Mouse (Mus musculus) hindlimb bud, embryonic 11.5 days (tissue): ENCODE results near the gene Mtcl1.
A peak's percentile ranks its signal among the peaks of the same experiment; 100 is the strongest.

Experiments used
- DNase-seq: peaks from one replicate; pipeline ENCODE4 v3.0.0-alpha.2; 2012; ENCODE audit warnings: low read depth, low spot score; ENCODE audit errors: extremely low spot score

The Mtcl1 gene

DNA sequence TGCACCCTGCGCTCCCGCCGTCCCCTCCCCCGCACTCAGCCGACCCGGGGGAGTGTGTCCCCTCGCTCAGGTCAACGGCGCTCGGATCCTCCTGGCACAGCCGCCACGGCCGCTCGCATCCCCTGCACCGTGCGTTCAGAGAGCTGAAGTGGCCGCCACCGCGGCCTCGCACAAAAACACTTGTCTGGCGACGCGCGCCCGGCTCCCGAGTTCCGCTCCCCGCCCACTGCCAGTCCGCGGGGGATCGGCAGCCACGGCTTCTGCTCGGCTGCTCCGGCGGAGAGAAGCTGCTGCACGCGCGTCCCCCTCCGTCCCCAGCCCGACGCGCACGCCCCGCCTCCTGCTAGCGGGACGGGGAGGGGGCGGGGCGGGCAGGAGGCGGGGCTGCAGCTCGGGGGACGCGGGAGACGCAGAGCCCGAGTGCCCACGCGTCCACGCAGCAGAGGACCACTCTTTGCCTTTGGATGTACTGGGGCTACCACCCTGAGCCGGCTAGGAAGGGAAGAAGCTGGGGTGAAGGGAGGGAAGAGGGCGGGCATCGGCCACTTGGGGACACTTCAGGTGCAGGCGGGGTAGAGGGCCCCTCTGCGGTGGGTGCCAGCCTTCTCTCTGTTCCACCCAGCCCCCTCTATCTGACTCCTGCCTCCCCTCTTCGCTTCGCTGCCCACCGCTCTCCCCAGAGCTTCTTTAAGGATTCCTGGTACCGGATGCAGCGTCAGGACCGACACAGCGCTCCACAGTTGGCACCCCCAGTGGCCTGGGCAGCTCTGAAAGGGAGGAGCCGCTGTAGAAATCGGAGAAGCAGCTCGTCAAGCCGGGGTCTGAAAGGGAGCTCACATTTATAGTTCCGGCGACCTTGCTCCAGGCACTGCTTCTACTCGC is at the start of gene Mtcl1:
Gene Mtcl1 (minus strand): TSS at position 291 of the 882 bp plus-strand sequence.
- DNase-seq = no peak

DNA sequence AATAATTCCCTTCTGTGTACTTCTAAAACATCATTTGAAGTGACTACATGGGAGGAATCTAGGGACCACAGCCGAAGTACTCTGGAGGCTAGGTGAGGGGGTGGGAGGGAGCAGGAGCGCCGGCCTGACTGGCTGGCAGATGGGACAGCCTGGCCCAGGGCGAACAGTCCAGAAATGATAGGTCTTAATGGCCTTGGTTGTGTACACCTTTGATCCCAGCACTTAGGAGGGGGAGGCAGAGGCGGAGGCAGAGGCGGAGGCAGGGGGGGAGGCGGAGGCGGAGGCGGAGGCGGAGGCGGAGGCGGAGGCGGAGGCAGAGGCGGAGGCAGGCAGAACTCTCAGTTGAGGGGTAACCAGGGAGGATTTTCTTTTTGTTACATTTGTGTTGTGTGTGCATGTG is 49.0 kb upstream of the Mtcl1 start:
- DNase-seq = no peak

DNA sequence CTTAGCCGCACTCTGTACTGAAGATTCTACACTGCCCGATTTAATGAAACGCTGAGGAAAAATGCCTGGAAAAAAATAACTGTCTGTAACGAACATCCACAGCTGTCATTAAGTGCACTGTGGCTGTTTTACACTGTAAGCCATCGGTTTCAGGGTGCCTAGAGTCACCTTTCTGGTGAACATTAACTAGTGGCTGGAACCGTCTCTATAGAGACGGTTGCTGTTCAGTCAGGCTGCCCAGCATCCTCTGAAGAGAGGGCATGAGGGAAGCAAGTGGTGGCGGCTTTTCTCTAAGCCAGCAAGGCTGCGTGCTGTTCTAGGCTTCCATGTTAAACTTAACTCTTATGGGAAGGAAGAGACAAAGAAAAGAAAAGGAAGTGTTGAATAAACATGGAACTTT is 47.0 kb upstream of the Mtcl1 start:
- DNase-seq = no peak

DNA sequence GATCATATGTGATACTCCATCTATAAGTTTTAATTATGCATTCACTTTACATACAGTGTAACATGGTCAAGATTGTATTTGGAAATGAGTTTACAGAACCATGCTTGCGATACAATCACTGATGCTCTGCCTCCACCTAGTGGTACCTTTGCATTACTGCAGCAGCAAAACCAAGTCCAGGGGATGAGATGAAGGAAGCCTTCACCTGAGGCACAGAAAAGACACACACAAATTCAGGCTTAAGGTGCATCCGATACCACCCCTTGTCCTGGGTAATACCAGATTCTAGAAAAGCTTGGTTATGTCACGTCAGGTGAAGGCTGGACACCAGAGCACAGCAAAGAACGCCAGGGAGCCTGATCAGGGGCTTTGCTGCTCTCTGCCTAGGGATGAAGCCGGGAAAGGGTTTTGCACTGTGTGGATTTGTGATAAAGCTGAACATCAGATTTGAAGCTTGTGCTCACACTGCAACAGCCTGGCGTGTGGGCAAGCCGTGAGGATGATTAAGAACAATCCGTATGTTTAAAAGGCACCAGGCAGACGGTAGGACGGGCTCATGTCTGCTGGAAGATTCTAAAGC is 40.6 kb upstream of the Mtcl1 start:
- peak; percentile 70 for DNase-seq

DNA sequence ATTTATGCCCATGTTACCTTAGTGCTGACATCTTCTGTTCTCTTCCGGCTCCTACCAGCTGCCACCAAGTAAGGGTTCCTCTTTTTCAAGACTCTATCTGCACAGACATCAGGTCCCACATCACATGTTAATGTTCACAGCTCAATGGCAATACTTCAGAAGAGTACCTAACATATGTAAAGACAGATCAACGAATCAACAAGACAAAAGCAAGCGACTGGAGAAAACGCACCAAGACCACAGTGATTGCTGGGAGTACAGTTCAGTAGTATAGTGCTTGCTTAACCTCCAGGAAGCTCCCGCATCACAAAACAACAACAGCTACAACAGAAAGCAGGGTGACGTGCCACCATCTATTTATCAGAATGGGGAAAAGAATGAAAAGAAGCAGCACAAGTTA is 37.0 kb upstream of the Mtcl1 start:
- no peak for DNase-seq

DNA sequence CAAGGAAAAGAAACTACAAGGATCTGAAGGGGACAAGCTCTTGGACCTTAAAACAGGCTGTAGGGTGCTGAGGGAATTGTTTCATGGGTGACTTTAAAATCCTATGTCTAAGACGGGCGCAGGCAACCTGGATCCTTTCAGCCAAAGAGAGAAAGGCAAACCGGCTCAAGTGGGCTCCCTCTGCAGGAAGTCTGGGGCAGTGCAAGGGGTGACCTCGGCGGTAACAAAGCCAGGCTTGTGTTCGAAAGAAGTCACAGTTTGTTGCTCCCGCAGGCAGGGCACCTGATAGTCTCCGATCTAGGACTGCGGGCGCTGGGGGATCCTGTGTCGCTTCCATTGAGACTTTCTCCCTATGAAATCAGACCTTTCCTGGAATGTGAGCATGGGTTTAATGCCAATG is 36.2 kb upstream of the Mtcl1 start:
- DNase-seq = no peak

DNA sequence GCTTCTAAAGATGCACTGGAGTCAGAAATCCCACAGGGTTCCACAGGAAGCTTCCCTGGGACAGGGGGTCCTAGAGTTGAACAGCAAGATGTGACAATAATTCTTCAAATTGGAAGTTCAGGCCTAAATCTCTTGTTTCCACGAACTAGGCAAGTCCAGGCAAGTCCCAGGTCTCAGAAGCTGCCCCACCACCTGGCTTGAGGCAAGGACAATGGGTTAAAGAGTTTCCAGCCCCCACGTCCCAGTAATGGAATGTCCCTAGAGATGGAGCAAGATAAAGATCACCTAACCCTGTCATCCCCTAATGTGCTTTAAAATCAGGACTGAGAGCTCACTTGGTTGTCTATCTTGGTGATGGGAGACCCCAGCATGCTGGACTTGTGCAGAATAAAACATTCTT is 35.4 kb upstream of the Mtcl1 start:
- DNase-seq = no peak

DNA sequence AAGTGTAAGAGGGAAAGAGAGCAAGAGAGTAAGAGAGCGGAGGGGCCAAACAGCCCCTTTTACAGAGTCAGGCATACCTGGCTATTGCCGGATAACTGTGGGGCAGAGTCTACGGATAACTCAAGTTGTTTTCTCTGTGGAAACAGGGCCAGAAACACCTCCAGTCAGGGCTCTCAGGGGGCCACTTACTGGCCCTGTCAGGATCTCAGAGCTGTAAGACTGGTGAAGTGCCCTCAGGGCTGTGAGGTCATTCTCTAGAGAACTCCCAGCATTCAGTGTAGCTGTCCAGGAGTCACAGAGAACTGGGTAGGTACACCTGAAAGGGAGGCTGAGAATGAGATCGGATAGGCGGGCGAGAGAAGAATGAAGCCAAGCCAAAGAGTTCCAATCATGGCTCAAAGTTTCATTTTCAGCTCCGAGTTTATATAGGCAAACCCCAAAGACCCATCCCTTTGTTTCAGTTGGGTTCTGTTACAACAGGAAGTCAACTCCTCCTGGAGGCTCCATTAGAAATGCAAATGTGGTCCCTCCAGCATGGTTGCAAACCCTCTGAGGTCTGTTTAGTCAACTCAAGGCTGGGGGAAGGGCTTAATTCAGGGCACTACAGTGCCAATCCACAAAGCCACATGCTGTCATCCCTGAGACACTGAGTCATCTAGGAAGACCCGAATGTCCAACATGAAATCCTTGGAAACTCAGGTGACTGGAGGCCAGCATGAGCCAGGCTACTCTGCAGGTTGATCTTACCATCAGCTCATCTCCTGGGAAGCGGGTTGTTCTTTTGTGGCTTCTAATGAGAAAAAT is 34.3 kb upstream of the Mtcl1 start:
- no peak for DNase-seq

DNA sequence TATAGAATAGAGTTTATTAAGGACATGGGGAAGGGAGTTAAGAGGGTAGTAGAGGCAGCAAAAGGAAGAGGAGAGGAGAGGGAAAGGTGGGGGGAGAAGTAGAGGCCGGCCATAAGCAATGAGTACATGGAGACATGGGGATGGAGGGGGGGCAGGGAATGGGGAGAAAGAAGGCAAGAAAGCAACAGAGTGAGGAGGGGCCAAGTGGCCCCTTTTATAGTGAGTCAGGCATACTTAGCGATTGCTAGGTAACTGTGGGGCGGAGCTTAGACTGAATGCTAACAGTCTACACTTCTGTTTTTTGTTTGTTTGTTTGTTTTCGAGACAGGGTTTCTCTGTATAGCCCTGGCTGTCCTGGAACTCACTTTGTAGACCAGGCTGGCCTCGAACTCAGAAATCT is 31.7 kb upstream of the Mtcl1 start:
- DNase-seq = no peak

DNA sequence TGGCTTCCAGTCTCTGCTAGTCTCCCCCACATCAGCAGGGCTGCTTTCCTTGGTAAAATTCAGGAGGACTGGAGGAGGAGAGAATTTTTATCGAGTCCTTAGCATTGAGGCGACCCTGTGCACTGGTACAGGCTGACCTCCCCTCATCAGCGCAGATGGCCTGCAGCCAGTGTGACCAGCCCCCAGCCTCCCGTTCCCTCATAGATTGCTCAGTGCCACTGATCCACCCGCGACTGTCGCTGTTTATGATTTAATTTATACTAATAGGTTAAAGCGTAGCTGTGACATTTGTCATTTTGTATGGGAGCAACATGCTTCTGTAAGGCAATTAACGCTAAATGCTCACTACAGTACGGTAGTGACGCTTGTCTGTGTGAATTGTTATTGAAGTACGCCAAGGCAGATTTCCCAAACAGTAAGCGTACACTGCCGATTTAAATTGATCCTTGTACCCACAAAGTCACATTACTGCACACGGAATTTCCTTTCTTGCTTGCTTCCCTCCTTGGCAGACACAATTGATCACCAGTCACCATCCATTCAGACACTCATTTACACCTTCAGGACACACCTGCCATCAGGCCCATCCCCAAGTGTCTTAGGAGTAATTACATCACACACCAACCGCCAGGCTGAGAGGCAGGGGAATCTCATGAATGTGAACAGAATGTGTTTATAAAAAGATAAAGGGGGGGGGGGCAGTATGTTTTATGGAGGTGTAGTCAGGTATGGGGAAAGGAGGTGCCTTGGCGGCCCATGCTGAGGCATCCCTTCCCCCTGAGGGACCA is 31.1 kb upstream of the Mtcl1 start:
- no peak for DNase-seq

DNA sequence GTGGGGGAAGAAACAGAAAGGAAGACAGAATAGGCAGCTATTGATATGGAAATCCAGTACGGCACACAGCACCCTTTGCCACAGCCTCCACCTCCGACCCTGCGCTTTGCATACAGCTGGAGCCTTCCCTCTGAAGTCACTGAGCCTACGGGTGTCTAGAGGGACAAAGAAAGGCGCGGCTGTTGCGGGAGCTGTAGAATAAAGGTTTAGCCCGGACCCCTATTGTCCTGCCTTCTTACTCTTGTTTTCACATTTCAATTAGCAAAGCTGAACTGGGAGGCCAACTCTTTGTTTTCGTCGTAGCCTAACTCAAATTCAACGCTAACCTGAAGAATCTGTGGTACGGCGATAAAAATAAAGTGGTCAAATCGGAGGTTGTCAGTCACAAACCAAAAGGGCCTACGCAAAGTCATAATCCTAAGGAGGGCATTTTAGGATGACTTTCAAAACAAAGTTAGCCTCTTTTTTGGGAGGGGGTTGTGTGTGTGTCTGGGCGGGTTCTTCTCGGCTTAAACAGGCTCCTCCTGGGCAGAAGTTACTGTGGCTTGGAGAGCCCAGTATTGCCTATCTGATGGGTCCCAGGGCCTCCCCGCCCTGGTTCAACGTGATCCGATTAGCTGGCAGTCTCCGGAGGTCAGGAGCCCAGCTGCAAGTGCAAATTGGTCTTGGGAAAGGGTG is 30.4 kb upstream of the Mtcl1 start:
- no peak for DNase-seq

DNA sequence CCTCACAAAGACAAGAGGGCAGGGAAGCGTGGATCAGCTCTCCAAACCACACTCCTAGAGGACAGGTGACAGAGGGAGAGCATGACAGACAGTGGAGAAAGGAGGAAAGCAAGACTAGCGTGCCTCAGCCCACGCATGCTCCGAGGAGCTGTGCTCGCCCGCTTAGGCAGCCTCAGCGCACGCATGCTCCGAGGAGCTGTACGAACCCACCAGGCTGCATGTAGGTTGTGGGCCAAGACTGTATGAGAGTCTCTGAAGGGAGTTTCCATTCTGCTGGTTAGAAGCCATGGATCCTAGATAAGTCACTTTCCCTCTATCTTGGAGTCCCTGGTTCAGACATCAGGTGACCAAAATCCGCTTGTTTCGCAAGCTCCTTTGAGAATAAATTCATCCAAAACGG is 29.8 kb upstream of the Mtcl1 start:
- DNase-seq = no peak

DNA sequence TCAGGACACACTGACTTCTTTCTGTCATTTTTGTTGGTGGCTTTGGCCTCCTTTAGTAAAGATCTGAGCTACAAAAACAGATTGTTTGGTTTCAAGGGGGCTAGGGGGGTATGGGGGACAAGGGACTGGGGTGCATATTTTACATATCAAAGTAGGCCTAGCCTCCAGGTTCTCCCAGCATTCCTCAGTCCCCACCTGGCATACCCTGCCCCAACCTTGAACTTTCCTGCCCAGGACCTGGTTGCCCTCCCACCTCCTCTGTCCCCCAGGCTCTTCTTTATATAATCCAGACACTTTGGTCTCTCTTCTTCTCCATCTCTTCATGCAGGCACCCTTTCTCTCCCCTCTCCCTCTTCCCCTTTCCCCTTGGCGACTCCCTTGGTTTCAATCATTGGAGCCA is 23.7 kb upstream of the Mtcl1 start:
- no peak for DNase-seq

DNA sequence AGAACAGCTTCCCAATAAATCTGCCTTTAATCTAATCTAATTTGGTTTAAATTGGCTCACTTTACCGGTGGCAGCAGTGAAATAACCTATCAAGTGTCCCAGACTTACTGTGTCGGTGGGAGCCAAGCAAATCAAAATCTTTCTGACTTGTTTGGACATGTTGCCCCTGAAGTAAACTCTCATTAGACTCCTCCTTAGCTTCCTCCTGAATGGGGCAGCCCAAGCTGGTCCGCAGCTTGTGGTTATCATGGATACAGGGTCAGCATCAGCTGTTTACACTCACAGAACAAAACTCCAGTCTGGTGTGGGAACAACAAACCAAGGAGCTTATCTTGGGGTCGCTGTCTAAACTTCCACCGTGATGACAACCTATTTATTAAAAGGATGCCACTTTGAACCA is 22.2 kb upstream of the Mtcl1 start:
- DNase-seq = no peak

DNA sequence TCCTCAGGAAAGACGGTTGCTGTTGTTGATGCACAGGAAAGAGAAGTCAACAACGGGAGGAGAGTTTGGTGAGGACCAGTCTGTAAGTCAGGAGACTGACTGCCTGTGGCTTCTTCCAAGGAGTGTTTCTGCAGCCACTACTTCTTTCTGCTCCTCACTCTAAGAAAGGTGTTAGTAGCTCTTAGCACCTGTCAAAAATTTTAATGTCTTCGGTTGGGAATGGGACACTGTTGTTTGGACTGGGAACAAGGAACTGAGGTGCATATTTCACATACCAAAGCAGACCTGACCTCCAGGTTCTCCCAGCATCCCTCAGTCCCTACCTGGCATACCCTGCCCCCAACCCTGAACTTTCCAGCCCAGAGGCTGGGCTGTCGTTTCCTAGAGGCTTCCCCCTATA is 21.7 kb upstream of the Mtcl1 start:
- DNase-seq = no peak

DNA sequence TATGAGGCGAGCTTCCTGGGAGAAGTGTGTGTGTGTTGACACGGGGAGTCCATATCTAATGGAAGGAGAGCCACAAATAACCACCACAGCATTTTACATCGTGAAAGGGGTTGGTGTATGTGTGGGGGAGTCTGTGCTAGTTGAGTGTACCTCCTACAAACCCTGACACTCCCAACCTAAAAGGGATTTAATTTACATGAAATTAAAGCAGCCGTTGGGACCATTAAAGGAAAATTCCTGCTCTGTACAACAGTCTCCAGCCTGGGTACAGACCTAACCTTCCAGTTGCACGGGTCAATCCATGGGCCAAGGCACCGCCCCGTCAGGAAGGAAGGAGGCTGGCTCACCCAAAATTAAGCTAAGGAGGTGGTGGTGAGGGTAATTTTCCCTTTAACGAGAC is 20.5 kb upstream of the Mtcl1 start:
- DNase-seq = no peak

DNA sequence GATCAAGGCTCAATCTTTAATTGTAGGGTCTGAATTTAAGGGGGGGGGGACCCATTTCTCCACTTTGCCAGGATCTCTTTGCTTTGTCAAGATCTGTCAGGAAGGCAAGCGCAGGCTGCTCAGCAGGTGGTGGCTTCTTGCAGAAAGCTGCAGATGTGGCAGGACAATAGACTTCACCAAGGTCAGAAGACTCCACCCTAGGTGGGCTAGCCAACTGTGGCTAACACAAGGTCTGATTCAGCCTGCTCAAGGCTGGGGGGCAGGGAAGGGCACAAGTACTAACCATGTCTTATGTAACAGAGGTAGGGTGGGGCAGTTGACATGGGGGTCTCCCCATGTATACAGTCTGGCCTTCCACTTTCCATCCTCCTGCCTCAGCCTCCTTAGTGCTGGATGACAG is 7.7 kb upstream of the Mtcl1 start:
- no peak for DNase-seq

DNA sequence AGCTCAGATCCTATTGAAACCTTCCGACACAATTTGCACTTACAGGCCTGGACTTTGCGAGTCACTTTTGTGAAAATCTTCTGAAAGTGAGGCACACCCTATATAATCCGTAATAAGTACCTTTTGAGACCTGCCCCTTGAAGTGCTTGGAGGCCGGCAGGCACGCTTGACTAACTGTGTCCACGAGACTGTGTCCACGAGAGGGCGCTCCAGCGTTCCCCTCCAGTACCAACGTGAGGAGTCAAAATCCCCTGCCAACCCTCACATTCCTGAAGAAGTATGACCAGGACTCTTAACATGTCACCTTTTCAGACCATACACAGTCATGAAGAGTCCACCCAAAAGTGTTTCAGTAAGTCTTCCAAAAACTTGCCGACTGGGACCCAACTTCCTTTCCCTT is 1.6 kb upstream of the Mtcl1 start:
- peak; percentile 89 for DNase-seq

DNA sequence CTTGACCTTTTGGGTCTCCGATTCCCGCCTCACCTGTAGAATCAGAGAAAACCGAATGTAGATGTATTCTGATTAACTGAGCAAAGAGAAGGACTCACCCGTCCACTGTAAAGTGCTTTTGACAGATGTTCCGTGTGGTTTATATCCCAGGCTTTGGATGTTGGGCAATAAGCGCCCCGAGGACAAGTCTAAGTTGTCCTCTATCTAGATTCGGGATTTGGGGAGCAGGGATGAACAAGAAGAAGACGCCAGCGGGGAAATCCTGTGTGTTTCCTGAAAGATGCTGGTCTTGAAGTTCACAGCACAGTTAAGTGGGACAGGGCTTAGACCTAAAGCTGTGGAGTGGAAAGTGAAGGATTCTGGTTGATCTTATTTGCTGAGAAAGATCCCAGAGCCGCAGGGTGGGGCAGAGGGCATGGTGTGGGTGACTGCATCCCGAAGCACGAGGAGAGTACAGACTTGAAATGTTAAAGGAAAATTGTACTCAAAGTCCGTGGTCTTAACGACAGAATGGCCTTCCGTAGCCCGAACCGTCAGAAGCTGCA is 1.0 kb upstream of the Mtcl1 start:
- no peak for DNase-seq
